Mouse (Mus musculus): ENCODE measurements at regions not wholly inside any gene's neighbourhood (a gene's known extent, or its start where the extent isn't known, plus 50 kb on each side); places are given as distances from the start of the nearest gene placed in this dataset.

DNA sequence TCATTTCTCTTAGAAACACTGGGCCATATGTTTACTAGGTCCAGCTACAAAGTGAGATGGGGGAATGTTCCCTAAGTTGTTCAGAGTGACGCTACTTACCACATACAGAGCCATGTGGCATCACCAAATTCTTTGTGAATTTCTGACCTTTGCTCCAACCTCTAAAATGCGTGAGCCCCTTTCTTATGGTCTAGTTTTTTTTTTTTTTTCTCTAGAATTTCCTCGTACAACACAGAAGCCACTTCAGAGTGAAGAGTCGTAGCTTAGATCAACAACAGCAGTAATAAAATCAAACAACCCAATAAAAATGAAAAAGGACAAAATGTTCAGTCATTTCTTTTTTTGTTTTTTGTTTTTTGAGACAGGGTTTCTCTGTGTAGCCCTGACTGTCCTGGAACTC is 122.2 kb upstream of the Fggy start:
- DNase-seq, result no peak

- no peak for DNase-seq
These were observed 117.5 kb upstream of the Fggy start for GRCm38 (mm10) chr4:95439834-95440233.

GRCm38 (mm10) chr4:95443854-95444811 is 113.2 kb upstream of the Fggy start:
- no peak for DNase-seq

GRCm38 (mm10) chr4:95450286-95450685 is 107.0 kb upstream of the Fggy start:
- DNase-seq, result no peak

DNA sequence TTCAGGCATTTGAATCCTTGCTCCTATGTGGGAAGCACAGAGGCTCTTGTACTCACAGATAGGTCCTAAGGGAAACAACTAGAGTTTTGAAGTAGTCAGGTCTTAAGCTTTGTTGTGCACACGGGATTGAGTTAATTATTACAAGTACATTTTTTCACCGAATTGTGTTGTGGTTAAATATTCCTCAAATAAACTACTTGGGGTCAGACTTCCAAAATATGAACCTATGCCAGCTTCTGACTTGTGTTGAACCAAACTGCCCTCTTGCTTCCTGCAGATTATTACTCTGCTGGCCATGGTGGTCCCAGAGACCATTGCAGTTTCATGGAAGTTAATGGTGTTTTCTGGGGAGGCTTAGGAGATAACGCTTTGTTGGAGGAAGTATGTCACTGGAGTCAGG is 105.5 kb upstream of the Fggy start:
- no peak for DNase-seq

- DNase-seq, result no peak
These were observed 101.0 kb upstream of the Fggy start for GRCm38 (mm10) chr4:95456318-95456717.

DNA sequence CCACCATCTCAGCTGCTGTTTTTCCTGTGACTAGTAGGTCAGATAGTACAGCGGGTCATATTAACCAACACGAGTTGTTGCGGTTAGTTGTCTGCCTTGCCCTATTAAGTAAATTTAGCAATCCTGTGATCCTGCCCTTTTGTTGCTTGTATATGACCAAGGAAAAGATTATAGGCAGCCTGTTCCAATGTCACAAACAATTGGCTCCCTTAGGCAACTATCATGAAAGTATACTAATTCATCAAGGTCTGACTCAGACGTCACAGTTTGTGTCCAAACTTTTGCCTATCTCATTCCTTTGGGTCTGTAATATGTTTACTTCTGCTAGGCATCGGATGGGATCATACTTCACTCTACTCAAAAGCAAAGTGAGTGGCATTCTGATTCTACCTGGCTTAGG is 100.4 kb upstream of the Fggy start:
- DNase-seq, result no peak

GRCm38 (mm10) chr4:95462476-95462875 is 94.8 kb upstream of the Fggy start:
- no peak for DNase-seq

GRCm38 (mm10) chr4:95463082-95463825 is 94.1 kb upstream of the Fggy start:
- no peak for DNase-seq

DNA sequence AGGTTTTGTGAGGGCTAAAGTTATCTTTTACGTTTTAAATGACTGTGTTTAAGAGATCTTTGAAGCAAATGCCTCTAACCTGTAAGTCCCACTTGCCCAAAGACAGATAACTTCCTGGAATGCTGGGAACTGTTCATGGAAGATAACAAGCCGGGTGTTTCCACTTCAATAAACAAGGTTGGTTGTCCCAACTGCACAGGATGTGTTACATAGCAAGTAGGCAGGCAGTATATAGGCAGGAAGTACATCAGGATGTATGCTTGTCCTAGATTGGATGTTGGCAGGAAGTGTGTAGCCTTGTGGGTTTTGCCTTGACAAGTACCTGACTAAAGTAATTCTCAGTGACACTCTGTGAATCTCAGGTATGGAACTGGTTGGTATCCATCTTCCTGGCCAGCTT is 90.7 kb upstream of the Fggy start:
- no peak for DNase-seq

- DNase-seq, result no peak
These were observed 89.8 kb upstream of the Fggy start for GRCm38 (mm10) chr4:95467526-95467925.

GRCm38 (mm10) chr4:95474726-95475406 is 82.4 kb upstream of the Fggy start:
- DNase-seq, result no peak

GRCm38 (mm10) chr4:95476071-95476724 is 81.1 kb upstream of the Fggy start:
- peak; percentile 39 for DNase-seq

DNA sequence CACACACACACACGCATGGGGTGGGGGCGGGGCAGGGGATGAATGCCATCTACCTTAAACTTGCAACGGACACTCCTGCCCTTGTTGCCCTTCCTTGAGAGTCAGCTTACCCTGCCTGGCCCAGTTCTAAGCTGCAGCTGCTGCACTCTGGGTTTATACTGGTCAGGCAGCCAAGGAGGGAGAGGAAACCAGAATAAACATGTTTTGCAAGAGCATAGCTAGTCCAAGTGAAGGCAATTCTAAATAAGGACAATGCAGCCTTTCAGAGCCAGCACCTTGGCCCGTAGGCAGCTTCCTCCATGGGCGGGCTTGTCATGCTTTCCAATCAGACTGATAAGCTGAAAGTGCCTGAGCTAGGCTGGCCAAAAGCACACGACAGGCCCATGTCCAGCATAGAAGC is 73.7 kb upstream of the Fggy start:
- no peak for DNase-seq

DNA sequence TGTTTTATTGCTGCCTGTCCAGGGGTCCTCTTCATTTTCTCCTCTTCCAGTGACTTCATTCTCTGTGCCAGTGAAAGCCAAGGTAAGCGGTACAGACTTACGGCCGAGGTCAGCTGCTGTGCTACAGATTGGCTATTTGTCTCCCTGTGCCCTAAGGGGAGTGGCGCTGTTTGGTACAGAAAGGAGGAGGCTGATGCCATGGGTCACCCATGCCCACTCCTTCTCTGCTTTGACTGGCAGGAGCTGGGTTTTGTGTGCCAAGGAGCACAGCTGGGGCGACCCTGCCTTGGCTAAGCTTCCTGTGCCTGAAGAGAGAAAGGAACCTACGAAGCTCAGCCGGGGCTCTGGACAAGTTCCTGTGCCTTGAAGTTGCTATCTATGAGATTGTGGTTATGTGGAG is 70.0 kb upstream of the Fggy start:
- no peak for DNase-seq

DNA sequence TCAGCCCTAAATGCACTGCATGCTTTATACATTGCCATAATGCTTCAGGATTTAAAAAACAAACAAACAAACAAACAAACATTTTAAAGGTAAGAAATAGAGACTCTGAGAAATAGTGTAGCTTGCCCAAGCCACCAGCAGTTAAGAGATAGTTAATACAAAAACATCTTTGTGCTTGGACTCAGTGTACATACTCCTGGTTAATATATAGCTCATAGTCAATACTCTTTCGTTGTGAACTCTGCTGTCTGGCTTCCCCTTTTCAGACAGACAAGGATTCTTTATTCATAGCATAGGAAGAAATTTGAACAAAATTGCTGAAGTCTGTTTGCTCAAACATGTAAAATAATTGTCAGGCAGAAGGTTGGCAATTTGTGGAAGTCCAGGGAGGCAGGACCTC is 69.3 kb upstream of the Fggy start:
- no peak for DNase-seq

DNA sequence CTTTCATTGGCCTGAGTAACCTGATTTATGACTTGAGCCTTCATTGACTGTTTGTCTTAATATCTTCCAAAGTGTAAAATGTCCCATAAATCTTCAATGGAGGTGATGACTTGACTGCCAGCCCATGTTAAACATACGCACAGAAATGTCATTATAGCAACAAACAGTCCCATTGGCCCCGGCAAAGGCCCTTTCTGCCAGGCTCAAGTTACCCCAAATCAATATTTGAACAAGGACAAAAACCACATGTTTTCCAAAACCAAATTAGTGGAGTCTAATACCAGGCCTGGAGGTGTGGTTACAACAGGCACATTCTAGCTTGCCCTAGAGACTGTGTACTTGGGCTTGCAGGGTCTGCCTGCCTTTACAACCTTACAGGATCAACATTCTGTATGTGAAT is 68.2 kb upstream of the Fggy start:
- DNase-seq, result no peak

DNA sequence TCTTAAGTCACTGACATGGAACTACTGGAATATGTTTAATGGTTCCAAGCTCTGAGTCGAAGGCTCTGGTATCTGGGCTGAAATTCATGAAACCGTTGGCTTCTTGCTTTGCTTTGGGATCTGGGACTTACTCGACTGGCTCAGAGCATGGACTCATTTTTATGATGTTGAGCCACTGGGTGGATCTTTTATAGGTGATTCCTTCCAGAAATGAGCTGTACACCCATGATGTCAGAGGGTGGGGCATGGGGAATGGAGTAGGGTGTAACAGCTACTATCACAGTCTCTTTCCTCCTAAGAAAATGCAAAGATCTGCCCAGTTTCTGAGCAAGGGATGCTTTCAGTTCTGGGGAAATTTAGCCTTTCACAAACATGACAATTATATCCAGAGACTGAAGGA is 57.0 kb upstream of the Fggy start:
- DNase-seq, result no peak

DNA sequence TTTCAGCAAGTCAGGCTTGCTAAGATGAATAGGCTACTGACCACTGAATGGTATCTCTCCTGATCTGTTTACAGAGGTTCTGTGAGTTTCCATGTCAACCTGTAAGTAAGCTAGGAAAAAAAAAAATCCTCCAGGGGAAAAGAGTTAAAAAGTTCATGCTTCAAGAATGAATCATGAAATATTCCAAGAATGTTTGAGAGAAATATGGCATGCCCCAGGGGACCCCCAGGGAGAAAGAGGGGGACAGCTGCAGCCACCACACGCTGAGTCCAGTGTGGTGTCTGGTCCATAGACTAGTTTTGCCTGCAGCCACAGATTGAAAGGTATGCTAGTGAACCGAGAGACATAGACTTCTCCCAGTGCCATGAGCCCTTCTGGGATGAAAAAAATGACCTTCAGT is 56.1 kb upstream of the Fggy start:
- no peak for DNase-seq

DNA sequence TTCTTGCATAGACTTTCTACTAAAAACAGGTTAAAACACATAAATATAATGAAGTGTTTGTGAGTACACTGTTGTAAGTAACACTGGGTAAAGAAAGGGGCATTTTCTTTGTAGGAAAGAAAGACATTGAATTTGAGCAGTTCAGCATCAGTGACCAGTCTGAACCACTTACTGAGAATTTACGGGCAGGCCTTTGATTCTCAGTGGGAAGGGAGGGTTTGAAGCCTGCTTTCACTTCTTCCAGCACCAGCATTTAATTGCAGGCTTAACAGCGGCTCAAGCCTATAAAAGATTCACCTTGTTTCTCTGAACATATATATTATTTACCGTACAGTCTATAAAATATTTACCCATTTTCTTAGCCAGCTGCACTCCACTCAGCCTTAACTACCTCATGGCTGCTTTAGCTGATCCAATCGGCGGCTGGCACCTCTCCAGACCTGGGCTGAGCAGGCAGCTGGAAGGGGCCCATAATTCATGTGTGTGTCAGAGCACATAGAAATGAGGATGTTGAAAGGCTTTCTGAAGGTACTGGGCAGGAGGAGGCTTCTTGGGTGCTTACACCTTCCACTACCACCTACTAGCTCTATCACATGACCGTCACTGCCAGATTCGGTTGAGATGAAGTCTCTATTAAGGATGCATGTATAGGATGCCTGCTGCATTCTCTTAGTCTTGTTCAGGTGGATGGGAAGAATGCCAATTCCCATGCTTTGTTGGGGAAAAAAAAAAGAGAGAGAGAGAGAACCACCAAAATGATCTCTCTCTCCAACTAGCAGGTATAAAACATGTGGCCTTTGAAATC is 50.0 kb upstream of the Fggy start:
- DNase-seq, result no peak

Data from layer of hippocampus, adult 9-11 months (tissue).